Mouse (Mus musculus) v-Abl transformed pro-B cells (cell line): ENCODE measurements around the gene Pnrc2.

ENCODE experiments used
- in situ Hi-C, 2 experiments: fragments of 400-800 bp; cut with MboI; formaldehyde crosslinking; loops; one replicate each; pipeline ENCODE4 v1.15.1; 2025; ENCODE audit not compliant: unreplicated experiment in 2 of 2

The Pnrc2 gene

DNA sequence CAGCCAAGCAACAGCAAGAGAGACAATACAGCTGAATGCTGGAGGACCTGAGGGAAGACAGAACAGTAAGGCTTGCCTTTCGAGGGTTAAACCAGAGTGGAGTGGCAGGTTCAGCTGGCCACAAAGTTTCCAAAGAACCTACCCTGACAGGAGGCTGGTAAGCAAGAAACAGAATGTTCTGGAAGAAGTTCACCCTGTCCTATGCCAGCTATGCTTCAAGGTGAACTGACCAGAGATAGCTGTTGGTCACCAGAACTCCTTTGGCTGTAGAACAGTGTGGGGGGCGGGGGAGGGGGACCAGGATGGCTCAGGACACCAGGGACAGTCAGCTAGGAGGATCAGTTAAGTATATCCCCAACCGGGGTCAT, 34.7 kb downstream of the Pnrc2 start:
- in situ Hi-C loops, result no loop called here

DNA sequence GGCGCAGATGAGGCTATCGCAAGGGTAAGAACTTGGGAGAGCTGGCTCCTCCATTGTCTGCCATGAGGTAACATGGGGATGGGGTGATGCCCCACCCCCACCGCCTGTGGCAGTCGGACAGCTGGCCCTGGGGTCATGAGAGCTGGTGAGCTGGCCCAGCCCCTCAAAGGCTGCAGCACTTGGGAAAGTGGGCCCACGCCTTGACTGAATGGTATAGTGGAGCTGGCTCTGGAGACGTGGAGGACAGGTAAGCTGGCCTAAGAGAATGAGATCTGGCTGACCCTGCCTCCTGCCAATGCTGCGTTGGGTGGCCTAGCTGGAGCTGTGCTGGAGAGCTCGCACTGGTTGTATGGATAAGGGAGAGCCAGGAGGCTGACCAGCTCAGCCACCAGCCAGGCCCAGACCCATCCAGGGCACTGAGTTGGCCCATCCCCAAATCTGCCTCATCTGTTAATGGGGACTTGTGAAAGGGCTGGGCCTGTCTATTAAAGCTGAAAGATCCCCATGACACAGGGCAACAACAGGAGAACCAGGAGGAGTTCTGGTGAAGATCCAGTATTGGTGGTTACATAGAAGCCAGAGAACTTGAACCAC, 39.4 kb downstream of the Pnrc2 start:
- in situ Hi-C loops, result no loop called here

DNA sequence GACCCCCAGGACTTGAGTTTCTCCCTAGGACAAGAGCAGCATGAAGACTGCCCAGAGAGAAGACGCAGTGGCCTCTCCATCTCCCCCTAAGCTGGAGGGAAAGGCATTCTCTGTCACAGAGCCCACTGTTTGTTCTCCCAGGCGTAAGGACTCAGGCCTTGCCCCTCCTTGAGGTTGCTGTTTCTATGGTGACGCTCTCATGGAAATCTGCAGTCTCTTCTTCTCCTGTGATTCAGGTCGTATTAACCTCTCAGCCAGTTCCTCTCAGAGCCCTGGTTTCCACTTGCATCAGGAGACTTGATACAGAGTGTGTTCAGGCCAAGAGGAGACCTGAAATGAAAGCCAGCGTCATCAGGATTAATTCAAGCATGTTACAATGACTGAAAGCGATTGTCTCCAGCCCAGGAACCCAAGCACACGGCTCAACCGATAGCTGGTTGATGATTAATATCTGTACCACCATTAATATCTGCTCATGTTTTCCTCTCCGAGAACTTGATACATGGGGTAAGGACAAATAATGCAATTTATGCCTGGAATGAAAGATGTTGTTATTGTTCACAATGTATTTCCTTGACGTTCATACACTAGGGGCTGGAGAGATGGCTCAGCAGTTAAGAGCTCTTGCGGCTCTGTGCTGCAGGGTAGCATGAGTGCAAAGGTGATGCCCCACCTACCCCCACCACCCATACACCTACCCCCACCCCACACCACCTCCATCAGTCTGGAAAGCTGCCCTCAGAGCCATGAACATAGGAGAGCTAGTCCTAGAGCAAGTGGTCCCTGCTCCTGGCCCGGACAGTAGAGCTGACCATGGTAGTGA, 40.1 kb downstream of the Pnrc2 start:
- in situ Hi-C loops, result no loop called here

DNA sequence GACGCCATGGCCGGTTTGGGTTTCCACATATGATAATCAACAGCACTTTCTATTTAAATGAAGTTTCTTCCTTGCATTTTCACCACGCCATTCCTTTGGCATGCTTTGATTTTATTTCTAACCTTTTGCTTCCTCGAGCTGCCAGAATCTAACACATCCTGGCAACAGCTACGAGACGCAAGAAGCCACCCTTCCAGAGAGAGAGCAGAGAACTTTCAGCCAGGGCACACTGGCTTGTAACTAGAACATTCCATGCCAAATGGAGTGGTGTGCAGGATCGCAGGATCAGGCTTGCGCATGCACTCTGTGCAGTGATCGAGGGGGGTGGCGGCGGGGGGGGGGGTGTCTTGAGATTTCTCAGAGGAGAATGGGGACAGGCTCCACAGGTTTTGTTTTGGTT, 41.6 kb downstream of the Pnrc2 start:
- in situ Hi-C loops, result no loop called here

DNA sequence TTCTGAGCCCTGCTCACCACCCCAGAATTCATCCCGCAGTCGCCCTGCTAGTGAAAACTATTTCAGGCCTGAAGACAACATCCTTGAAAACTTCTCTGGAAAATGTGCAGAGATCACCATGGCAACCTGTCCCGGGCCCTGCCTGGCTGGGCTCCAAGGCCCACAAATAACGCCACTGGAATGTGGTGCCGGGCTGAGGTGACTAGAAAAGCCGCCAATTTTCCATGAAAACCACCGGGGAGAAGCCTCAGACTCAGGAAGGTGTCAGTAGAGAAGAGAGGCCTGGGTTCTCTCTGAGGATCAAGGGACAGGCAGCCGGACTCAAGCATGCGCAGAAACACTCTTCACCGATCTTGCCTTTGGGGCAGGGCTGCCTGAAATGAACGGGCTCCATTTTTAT, 45.2 kb downstream of the Pnrc2 start:
- in situ Hi-C loops, result no loop called here

DNA sequence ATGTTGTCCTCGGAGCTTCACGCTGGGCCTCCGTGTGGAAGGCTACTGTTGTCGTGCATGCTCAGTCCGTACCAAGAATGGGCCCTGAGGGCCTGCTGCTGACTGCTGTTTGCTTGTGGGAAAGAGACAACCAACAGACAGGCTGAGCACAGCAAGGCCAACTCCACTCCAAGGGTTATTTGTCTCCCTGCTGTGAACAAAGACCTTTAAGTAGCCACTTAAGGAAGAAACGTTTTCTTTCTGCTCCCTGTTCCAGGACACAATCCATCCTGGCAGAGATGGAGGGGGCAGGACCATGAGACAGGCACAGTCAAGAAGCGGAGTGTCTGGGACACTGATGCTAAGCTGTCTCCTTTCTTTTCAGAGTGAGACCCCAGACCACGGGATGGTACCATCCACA, 49.4 kb downstream of the Pnrc2 start:
- in situ Hi-C loops, result no loop called here

DNA sequence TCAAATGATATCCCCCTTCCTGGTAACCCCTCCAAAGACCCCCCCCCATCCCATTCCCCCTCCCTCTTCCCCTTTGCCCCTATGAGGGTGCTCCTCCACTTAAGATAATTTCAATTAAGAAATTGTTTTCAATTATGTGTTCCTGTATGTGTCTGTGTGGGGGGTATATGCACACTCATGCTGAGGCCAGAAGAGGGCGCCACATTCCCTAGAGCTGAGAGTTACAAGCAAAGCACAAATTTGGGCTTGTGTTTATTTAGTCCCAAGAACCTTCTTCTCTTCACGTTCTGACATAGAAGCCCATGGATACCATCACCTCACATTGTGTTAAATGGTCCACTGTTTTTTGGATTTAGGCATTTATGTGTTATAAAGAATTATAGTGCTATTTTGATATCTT, 50.4 kb downstream of the Pnrc2 start:
- in situ Hi-C loops, result no loop called here

DNA sequence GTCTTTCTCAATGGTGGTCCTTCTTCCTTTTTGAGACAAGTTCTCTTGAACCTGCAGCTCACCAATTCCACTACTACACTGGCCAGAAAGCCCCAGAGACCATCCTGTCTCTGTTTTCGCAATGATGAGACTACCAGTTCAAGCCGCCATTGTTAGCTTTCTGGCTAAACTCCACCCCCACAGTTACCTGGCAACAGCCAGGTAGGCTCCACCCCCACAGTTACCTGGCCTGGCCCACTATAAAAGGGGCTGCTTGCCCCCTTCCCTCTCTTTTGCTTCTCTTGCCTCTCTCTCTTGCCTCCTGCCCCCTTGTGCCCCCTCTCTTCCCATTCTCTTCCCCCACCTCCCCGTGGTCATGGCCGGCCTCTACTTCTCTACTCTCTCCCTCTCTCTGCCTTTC, 51.9 kb downstream of the Pnrc2 start:
- in situ Hi-C loops, result no loop called here
